Mouse (Mus musculus): Measurements from ENCODE around the gene Crtap.

DNA sequence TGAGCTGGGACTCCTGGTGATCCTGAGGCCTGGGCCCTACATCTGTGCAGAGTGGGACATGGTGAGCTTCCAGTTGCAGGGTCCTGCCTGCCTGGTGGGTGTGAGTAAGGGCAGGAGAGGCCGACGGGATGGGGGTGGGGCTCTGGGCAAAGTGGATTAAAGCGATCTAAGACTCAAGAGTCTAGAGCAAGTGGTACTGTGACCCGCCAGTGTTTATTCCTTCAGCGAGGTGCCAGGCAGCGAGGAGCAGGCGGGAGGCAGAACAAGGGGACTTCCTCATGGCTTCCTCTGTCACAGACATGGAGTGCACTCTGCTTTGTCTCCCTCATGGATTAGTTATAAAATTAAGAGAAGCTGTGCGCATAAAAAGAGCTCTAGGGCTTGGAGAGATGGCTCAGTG is 30.0 kb upstream of the Crtap start:
- TF ChIP-seq MAFK (IDR thresholded peaks at IDR 0.05; ENCODE audit: insufficient replicate concordance, low read length) (no peak), POLR2A (IDR thresholded peaks at IDR 0.05; ENCODE audit: low read depth, low read length) (no peak), JUN (IDR thresholded peaks at IDR 0.05; ENCODE audit: insufficient read depth, low read depth, low read length) (no peak), CTCF (conservative IDR thresholded peaks at IDR 0.05 in 1 of 2, IDR thresholded peaks at IDR 0.05 in 1 of 2; ENCODE audit: low read depth in 2 of 2, low read length in 2 of 2) (no peak), MEF2A (IDR thresholded peaks at IDR 0.05; ENCODE audit: borderline replicate concordance, low read depth, low read length) (no peak)
